Mouse (Mus musculus) midbrain, embryonic 12.5 days (tissue): ENCODE results near the gene Grm5. TPM values are rescaled to one million over a fixed set of nuclear protein-coding genes. Genes with fewer than 3 reads are reported as not detected.
A peak's percentile ranks its signal among the peaks of the same experiment; 100 is the strongest.

Source experiments
- ATAC-seq: fragments of 200-750 bp; cut with Nextera tagmentation; 2 replicates; pipeline ENCODE4 v1.8.0; 2017; ENCODE audit warnings: low read depth, moderate TSS enrichment, moderate library complexity; ENCODE audit not compliant: low FRiP score
- H3K27ac ChIP-seq: fragments of 300-500 bp; sonication (generic); replicated peaks from 2 replicates; pipeline ENCODE4 v1.5.1; 2016; ENCODE audit warnings: mild to moderate bottlenecking
- H3K27me3 ChIP-seq: fragments of 300-500 bp; sonication (generic); 2 replicates; pipeline ENCODE4 v1.6.1; 2016; ENCODE audit warnings: mild to moderate bottlenecking
- H3K36me3 ChIP-seq: fragments of 300-500 bp; sonication (generic); 2 replicates; pipeline ENCODE4 v1.6.1; 2016
- H3K4me1 ChIP-seq: fragments of 300-500 bp; sonication (generic); 2 replicates; pipeline ENCODE4 v1.6.1; 2016
- H3K4me2 ChIP-seq: fragments of 300-500 bp; sonication (generic); replicated peaks from 2 replicates; pipeline ENCODE4 v1.6.1; 2016; ENCODE audit warnings: mild to moderate bottlenecking, moderate library complexity
- H3K4me3 ChIP-seq: fragments of 300-500 bp; sonication (generic); 2 replicates; pipeline ENCODE4 v1.5.1; 2016; ENCODE audit warnings: mild to moderate bottlenecking
- H3K9ac ChIP-seq: fragments of 300-500 bp; sonication (generic); replicated peaks from 2 replicates; pipeline ENCODE4 v1.6.1; 2016; ENCODE audit warnings: mild to moderate bottlenecking, moderate library complexity
- H3K9me3 ChIP-seq: fragments of 300-500 bp; sonication (generic); 2 replicates; pipeline ENCODE4 v1.6.1; 2016; ENCODE audit warnings: mild to moderate bottlenecking
- WGBS: fragments of 180-500 bp; shearing (Covaris S2); methylation state at CpG from one replicate; pipeline ENCODE4 v1.1.7; 2016; 5-methylcytosine and 5-hydroxymethylcytosine counted together
- polyA plus RNA-seq: library from polyadenylated mRNA; unstranded; fragments of >200 nt; fragmentation: Nextera tagmentation; extraction: Ambion mirVana; gene quantifications from 2 replicates; pipeline ENCODE4 v1.2.1, GENCODE M21; 2016

Gene Grm5
- polyA plus RNA-seq, 1 experiment from 2014 or later, result 0.84 TPM

DNA sequence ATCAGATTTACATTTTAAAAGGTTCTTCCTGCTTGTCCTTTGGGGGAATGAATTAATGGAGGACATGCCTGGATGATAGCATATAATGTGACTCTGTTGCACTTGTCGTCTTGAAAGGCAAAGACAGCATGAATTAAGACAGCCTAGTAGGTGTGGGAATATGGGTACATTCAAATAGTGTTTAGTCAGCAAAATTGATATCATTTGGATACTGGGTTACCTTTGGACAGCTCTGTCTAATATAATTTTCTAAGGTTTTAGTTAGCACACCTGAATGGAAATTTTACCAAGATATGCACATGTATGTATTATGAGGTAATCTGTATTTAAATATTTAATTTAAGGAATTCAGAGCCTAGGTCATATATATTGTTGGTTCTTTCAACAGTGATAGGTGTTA is 353.4 kb downstream of the Grm5 start:
- 0 out of 2 replicates have a peak, but pooled peaks have one; percentile 38 for ATAC-seq
- no peaks in the 10 kb centered on the region for H3K36me3 ChIP-seq

DNA sequence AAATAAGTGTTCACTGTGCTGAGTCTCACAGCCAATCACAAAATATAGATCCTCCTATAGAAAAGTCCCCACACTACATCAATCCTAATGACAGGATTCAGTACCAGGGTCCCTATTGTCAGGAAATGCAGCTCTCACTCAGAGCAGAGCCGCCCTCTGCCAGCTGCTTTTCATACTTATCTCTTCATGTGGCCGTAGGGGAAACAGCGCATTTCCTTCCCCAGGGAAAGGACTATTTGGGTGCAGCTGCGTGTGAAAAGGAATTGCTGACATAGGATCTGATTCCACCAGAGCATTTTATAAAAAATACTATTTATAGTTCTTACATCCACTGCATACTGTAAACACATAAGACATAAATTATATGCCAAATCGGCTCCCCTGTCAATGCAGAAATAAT is 354.3 kb downstream of the Grm5 start:
- H3K27me3 ChIP-seq, result no peaks in the 10 kb centered on the region
- H3K4me3 ChIP-seq, result no peak overlapping the region
- no peaks in the 10 kb centered on the region for H3K36me3 ChIP-seq
- WGBS, result 40% methylated on average over 5 of the region's 5 CpGs
- H3K4me2 ChIP-seq, result no peak overlapping the region
- H3K9me3 ChIP-seq, result no peaks in the 10 kb centered on the region
- no peaks in the 10 kb centered on the region for H3K4me1 ChIP-seq
- ATAC-seq, result peak; percentile 60; the same call in 1 of the 2 replicates
- no peak overlapping the region for H3K27ac ChIP-seq
- no peak overlapping the region for H3K9ac ChIP-seq

More for the DNA sequence above, 353.4 kb downstream of the Grm5 start:
- no peak overlapping the region for H3K4me3 ChIP-seq
- H3K27ac ChIP-seq, result no peak overlapping the region
- WGBS, result 46% methylated on average over 1 of the region's 1 CpGs
- no peaks in the 10 kb centered on the region for H3K4me1 ChIP-seq
- H3K9ac ChIP-seq, result no peak overlapping the region
- H3K9me3 ChIP-seq, result no peaks in the 10 kb centered on the region
- H3K4me2 ChIP-seq, result no peak overlapping the region
- H3K27me3 ChIP-seq, result no peaks in the 10 kb centered on the region

DNA sequence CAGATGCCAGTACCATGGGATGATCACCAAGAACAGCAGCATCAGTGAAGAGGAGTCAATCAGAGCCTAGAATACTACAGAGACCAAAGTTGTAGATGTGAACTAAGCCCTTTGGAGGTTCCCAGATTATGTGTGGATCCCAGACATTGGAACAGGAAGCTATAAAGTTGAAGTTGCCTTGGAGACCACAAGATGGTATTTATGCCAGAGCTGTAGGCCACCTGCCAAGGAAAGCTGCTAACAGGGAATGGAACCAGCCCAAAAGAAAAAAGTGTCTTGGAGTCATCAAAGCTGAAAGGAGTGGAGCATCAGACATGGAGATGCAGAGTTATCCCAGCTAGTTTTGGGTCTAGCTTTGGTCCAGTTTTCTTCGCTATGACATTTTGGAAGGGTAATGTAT is 366.2 kb downstream of the Grm5 start:
- Histone ChIP-seq H3K36me3 (no peaks in the 10 kb centered on the region), H3K9ac (no peak overlapping the region), H3K27ac (no peak overlapping the region), H3K4me3 (no peak overlapping the region), H3K9me3 (no peaks in the 10 kb centered on the region), H3K27me3 (no peaks in the 10 kb centered on the region), H3K4me2 (no peak overlapping the region), H3K4me1 (no peaks in the 10 kb centered on the region)
- 95% methylated on average over 1 of the region's 1 CpGs for WGBS
- no peak for ATAC-seq

DNA sequence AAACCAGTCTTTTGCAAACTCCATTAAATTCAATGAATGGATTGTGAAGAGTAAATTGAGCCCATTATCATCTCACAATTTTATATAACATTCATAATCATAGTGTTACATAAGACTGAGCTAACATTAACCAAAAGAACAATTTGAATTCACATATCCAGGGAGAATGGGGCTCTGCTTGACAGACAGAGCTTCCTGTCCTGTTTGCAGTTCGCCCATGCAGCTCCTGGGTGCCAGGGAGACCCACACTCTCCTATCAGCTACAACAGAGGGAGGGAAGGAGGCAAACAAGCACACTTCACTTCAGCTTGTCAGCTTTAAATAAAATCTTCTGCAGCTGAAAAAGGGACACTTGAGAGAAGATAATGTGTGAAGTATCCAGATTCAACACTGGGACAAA is 389.2 kb downstream of the Grm5 start:
- H3K4me1 ChIP-seq, result no peaks in the 10 kb centered on the region
- no peaks in the 10 kb centered on the region for H3K36me3 ChIP-seq
- H3K9me3 ChIP-seq, result no peaks in the 10 kb centered on the region
- no peaks in the 10 kb centered on the region for H3K27me3 ChIP-seq
- no peak overlapping the region for H3K4me2 ChIP-seq
- ATAC-seq, result no peak
- no peak overlapping the region for H3K27ac ChIP-seq
- WGBS, result 25% methylated on average over 1 of the region's 1 CpGs
- no peak overlapping the region for H3K4me3 ChIP-seq
- H3K9ac ChIP-seq, result no peak overlapping the region

DNA sequence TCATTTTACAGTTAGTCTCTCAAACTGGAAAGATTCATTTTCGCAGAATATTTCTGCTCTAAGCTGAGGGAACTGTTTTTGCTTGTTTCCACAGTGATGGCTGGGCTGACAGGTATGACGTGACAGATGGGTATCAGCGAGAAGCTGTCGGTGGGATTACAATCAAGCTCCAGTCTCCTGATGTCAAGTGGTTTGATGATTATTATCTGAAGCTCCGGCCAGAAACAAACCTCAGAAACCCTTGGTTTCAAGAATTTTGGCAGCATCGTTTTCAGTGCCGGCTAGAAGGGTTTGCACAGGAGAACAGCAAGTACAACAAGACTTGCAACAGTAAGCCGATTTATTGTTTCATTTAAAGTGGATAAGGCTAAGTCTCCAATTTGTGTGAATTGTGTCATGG is 391.1 kb downstream of the Grm5 start:
- Histone ChIP-seq H3K36me3 (no peaks in the 10 kb centered on the region), H3K4me2 (no peak overlapping the region), H3K27me3 (no peaks in the 10 kb centered on the region), H3K4me3 (no peak overlapping the region), H3K9me3 (no peaks in the 10 kb centered on the region), H3K9ac (no peak overlapping the region), H3K27ac (no peak overlapping the region), H3K4me1 (no peaks in the 10 kb centered on the region)
- ATAC-seq, result no peak
- 77% methylated on average over 8 of the region's 8 CpGs for WGBS

DNA sequence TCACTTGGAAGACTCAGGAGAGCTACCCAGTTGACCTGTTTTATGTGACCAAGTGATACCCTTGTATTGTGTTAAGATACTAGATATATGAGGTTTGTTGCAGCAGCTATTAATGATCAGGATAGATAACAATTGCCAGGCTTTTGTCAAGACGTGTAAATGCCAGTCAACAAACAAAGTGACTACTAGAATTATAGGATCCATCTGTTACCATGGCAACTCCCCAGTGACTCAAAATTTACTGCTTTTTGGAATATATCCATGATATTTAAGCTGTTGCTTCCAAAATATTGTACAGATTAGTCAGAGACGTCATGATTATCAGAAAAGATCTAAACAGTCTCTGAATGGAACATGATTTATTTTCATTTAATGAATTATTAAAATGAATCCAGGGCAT is 399.5 kb downstream of the Grm5 start:
- H3K27me3 ChIP-seq, result no peaks in the 10 kb centered on the region
- H3K27ac ChIP-seq, result no peak overlapping the region
- no peak overlapping the region for H3K9ac ChIP-seq
- ATAC-seq, result no peak
- no peak overlapping the region for H3K4me2 ChIP-seq
- H3K36me3 ChIP-seq, result no peaks in the 10 kb centered on the region
- H3K4me3 ChIP-seq, result no peak overlapping the region
- H3K4me1 ChIP-seq, result no peaks in the 10 kb centered on the region
- 86% methylated on average over 2 of the region's 2 CpGs for WGBS
- no peaks in the 10 kb centered on the region for H3K9me3 ChIP-seq

DNA sequence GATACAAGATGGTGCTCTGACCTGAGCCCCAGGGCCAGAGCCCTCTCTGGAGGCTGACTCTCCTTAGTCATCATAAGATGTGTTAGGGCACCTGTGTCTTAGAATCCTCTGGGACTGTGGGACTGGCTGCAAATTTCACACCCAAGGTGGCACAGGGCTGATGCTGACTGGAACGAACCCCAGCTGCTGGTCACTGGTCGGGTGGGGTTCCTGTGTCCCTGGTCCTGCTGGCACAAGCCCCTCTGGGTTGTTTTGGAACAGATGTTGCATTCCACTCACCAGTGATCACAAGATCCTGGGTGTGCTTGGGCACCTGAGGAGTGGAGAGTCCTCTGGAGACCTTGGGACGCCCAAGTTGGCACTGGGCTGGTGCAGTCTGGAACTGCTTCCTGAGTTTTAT is 430.5 kb downstream of the Grm5 start:
- Histone ChIP-seq H3K27me3 (no peaks in the 10 kb centered on the region), H3K36me3 (no peaks in the 10 kb centered on the region), H3K4me2 (no peak overlapping the region), H3K4me3 (no peak overlapping the region), H3K27ac (no peak overlapping the region), H3K4me1 (no peaks in the 10 kb centered on the region), H3K9ac (no peak overlapping the region), H3K9me3 (no peaks in the 10 kb centered on the region)
- 90% methylated on average over 3 of the region's 3 CpGs for WGBS
- no peak for ATAC-seq

DNA sequence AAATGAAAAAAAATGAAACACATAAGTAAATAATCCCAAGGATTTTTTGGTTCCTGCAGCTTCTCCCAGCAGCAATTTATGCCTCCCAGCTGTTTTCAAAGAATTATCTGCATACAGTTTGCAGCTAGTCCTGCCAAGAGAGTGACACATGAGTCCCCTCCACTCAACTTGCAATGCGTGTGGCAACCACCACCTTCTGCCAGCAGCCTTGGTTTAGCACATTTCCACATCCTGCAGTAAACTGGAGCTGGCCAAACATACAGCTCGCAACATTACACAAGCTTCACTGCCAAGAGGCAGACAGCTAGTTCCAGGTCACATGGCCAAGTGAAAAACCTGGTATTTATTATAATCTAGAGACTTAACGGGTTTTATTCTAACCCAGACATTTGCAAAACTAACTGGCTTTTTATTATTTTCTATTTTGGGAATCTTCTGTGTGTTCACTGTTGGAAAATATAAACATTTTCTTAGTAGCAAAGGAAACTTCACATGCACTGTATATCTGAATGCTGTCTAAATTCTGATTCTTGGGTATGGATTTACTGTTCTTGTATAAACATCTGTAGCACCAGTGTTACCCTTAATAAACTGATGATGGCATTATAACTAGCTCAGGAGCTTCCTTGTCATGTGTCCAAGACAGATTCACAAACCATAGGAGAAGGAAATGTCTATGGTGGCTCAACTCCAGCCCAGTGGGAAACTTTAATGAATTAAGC is 443.6 kb downstream of the Grm5 start:
- Histone ChIP-seq H3K4me1 (no peaks in the 10 kb centered on the region), H3K36me3 (no peaks in the 10 kb centered on the region), H3K27me3 (no peaks in the 10 kb centered on the region), H3K4me2 (no peak overlapping the region), H3K4me3 (no peak overlapping the region), H3K9ac (no peak overlapping the region), H3K27ac (no peak overlapping the region), H3K9me3 (no peaks in the 10 kb centered on the region)
- 84% methylated on average over 3 of the region's 3 CpGs for WGBS
- no peak for ATAC-seq

DNA sequence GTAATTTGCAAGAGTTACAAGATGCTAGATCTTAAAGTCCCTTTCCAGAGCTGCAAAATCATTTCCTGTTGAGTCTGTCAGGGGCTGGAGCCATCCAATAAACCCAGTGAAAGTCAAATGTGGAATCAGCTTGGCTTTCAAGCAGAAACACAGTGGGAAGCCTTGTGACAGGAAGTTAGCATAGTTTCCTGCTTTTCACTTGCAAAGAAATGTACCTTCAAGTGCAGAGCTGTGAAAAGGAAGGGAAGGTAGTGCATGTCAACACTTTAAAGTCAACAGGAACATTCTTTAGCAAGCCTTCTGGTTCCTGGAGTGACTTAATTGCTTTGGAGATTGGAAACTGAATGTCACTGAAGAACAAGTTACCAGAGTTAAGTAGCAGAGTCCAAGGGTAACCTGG is 463.4 kb downstream of the Grm5 start:
- no peak overlapping the region for H3K4me2 ChIP-seq
- no peaks in the 10 kb centered on the region for H3K36me3 ChIP-seq
- no peaks in the 10 kb centered on the region for H3K27me3 ChIP-seq
- ATAC-seq, result no peak
- no peak overlapping the region for H3K9ac ChIP-seq
- no peaks in the 10 kb centered on the region for H3K4me1 ChIP-seq
- H3K9me3 ChIP-seq, result no peaks in the 10 kb centered on the region
- no peak overlapping the region for H3K27ac ChIP-seq
- no peak overlapping the region for H3K4me3 ChIP-seq

DNA sequence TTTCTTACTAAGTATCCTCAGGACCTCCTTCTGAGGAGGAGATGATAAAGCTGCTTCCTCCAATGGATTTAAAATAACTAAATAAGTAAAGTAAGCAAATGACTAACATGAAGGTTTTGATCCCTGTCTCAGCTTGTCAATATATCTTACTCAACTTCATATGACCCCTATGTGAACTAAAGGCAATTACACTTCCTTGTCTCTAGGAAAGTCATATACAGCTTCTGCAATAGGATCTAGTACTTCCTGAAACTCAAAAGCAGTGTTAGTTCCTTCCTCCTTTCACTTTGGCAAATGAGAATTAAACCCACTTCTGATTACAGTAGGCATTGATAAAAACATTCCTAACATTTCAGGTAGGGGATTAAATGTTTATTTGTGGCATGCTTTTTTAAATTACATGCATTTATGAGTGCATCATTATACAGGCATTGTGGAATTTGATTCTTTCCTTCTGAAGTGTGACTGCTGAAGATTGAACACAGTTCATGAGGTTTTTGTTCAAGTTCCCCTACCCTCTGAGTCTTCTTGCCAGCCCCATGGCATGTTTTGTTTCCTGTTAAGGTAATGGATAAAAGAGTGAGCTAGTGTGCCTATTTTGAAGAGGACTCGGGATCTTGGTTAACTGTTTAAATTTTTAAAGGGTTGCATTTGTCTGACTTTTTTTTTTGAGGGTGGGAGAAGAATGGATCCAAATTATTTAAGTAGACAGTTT is 470.4 kb downstream of the Grm5 start:
- H3K4me2 ChIP-seq, result no peak overlapping the region
- no peaks in the 10 kb centered on the region for H3K27me3 ChIP-seq
- H3K36me3 ChIP-seq, result no peaks in the 10 kb centered on the region
- no peak overlapping the region for H3K9ac ChIP-seq
- ATAC-seq, result no peak
- no peaks in the 10 kb centered on the region for H3K9me3 ChIP-seq
- H3K4me3 ChIP-seq, result no peak overlapping the region
- WGBS, result 69% methylated on average over 1 of the region's 1 CpGs
- no peak overlapping the region for H3K27ac ChIP-seq
- no peaks in the 10 kb centered on the region for H3K4me1 ChIP-seq

DNA sequence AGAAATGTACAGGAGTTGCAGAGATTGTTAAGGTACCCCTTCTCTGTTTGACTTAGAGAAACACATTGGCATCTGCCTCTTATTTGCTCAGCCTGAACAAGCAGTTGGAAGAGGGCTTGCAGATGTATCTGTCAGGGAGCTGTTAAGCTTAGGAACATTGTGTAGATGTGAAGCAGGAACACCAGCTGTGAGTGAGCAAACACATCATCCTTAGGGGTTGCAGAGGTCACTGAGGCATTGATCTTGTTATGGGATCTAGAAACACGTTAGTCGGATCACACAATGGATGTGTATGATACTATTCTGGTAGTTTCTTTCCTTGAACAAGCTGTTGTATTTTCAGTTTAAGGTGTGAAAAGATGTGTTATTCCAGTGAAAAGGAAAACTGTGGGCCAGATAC is 472.5 kb downstream of the Grm5 start:
- H3K9me3 ChIP-seq, result no peaks in the 10 kb centered on the region
- H3K9ac ChIP-seq, result no peak overlapping the region
- H3K4me2 ChIP-seq, result no peak overlapping the region
- no peaks in the 10 kb centered on the region for H3K4me1 ChIP-seq
- no peaks in the 10 kb centered on the region for H3K27me3 ChIP-seq
- H3K27ac ChIP-seq, result no peak overlapping the region
- H3K4me3 ChIP-seq, result no peak overlapping the region
- H3K36me3 ChIP-seq, result no peaks in the 10 kb centered on the region
- WGBS, result 27% methylated on average over 2 of the region's 2 CpGs
- ATAC-seq, result no peak

DNA sequence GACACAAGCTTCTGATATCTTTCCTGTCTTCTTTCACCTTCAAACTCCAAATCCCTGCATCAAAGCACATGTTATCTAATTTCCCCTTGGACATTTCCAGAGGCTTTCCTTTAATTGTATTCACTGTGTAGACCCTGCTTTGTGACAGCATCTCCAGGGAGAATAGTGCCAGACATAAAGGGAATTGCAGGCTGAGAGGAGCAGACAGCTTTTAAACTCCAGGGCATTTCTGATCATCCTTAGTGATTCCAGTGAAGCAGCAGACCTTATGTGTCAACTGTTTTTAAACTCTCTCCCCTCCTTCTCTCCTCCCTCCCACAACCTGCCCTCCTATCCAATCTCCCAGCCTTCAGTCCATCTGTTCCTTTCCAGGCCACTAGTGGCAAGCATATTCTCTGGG is 507.1 kb downstream of the Grm5 start:
- H3K9me3 ChIP-seq, result no peaks in the 10 kb centered on the region
- no peaks in the 10 kb centered on the region for H3K4me1 ChIP-seq
- no peak overlapping the region for H3K27ac ChIP-seq
- H3K9ac ChIP-seq, result no peak overlapping the region
- H3K27me3 ChIP-seq, result no peaks in the 10 kb centered on the region
- no peak overlapping the region for H3K4me3 ChIP-seq
- H3K4me2 ChIP-seq, result no peak overlapping the region
- 0 out of 2 replicates have a peak, but pooled peaks have one; percentile 41 for ATAC-seq
- no peaks in the 10 kb centered on the region for H3K36me3 ChIP-seq
